Mouse (Mus musculus) heart, embryonic 13.5 days (tissue): ENCODE measurements around the gene Gab2. TPM values are rescaled to one million over a fixed set of nuclear protein-coding genes. Genes with fewer than 3 reads are reported as not detected.
A peak's percentile ranks its signal among the peaks of the same experiment; 100 is the strongest.

Experiments
- ATAC-seq: fragments of 200-750 bp; cut with Nextera tagmentation; 2 replicates; pipeline ENCODE4 v1.8.0; 2017; ENCODE audit warnings: moderate TSS enrichment; ENCODE audit not compliant: insufficient number of reproducible peaks, low FRiP score, low TSS enrichment; ENCODE audit errors: extremely low read depth
- H3K27ac ChIP-seq: fragments of 300-500 bp; sonication (generic); replicated peaks from 2 replicates; pipeline ENCODE4 v1.5.1; 2015; ENCODE audit warnings: moderate library complexity, mild to moderate bottlenecking, inconsistent platforms
- H3K27me3 ChIP-seq: fragments of 300-500 bp; sonication (generic); replicated peaks from 2 replicates; pipeline ENCODE4 v1.6.1; 2015; ENCODE audit warnings: mild to moderate bottlenecking, inconsistent platforms
- H3K36me3 ChIP-seq: fragments of 300-500 bp; sonication (generic); 2 replicates; pipeline ENCODE4 v1.6.1; 2015; ENCODE audit warnings: mild to moderate bottlenecking, inconsistent platforms
- H3K4me1 ChIP-seq: fragments of 300-500 bp; sonication (generic); 2 replicates; pipeline ENCODE4 v1.6.1; 2015; ENCODE audit warnings: inconsistent platforms
- H3K4me2 ChIP-seq: fragments of 300-500 bp; sonication (generic); 2 replicates; pipeline ENCODE4 v1.6.1; 2015; ENCODE audit warnings: inconsistent platforms, mild to moderate bottlenecking, moderate library complexity
- H3K4me3 ChIP-seq: fragments of 300-500 bp; sonication (generic); 2 replicates; pipeline ENCODE4 v1.5.1; 2015; ENCODE audit warnings: moderate library complexity, mild to moderate bottlenecking, inconsistent platforms
- H3K9ac ChIP-seq: fragments of 300-500 bp; sonication (generic); 2 replicates; pipeline ENCODE4 v1.6.1; 2015; ENCODE audit warnings: inconsistent platforms, mild to moderate bottlenecking, moderate library complexity
- H3K9me3 ChIP-seq: fragments of 300-500 bp; sonication (generic); 2 replicates; pipeline ENCODE4 v1.6.1; 2016; ENCODE audit warnings: inconsistent platforms
- WGBS: fragments of 180-500 bp; shearing (Covaris S2); methylation state at CpG from one replicate; pipeline ENCODE4 v1.1.7; 2015; ENCODE audit warnings: mixed read lengths; 5-methylcytosine and 5-hydroxymethylcytosine counted together
- polyA plus RNA-seq: library from polyadenylated mRNA; unstranded; fragments of >200 nt; fragmentation: Nextera tagmentation; extraction: Ambion mirVana; gene quantifications from 2 replicates; pipeline ENCODE4 v1.2.1, GENCODE M21; 2015

Gab2 gene
- 7.1 and 7.4 TPM in 2 replicates for polyA plus RNA-seq

DNA sequence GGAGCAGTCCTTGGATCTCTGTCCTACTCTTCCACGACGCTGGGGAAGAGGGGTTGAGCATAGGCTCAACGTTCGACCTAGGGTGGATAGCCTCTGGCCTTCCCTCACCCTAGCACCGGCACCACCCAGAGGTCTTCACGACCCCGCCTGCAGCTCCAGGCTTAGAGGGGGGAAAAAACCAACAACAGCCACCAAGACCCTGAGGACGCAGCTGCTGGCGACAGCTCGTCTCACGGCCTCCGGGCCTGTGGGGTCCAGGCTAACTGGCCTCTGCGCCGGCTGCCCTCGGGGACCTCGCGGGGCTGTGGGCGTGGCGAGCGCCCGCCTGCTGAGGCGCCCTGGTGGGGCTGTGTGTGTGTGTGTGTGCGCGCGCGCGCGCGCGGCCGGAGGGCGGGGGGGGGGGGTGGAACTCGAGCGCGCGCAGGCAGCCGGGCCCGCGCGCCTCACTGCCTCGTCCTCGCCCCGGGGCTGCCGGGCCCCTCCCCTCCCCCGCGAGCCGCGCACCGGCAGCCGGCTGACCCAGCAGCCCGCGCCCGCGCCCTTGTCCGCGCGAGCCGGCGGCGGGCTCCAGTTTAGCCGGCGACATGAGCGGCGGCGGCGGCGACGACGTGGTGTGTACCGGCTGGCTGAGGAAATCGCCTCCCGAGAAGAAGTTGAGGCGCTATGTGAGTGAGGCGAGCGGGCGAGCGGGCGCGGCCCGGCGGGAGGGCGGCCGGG is at the start of gene Gab2:
TSS of gene Gab2 (plus strand) at position 345 of the 717 bp plus-strand sequence.
- no peaks in the 10 kb centered on the region for H3K36me3 ChIP-seq
- H3K4me1 ChIP-seq = peaks cover 28% of the 10 kb centered on the region
- peak within 1 kb of the TSS; percentile 95 for H3K27ac ChIP-seq
- WGBS = 1% methylated on average over 48 of the region's 83 CpGs
- H3K27me3 ChIP-seq = no peaks in the 10 kb centered on the region
- peak within 1 kb of the TSS; percentile 97 for H3K9ac ChIP-seq
- peak within 1 kb of the TSS; percentile 98 for H3K4me3 ChIP-seq
- peak; percentile 72 for ATAC-seq
- H3K4me2 ChIP-seq = peak within 1 kb of the TSS; percentile 85
- no peaks in the 10 kb centered on the region for H3K9me3 ChIP-seq

GRCm38 (mm10) chr7:97032412-97032811 is 49.0 kb upstream of the Gab2 start:
- no peaks in the 10 kb centered on the region for H3K4me1 ChIP-seq
- H3K9ac ChIP-seq = no peak overlapping the region
- H3K36me3 ChIP-seq = peaks cover 12% of the 10 kb centered on the region; the same call in 1 of the 2 replicates
- no peak for ATAC-seq
- H3K27ac ChIP-seq = no peak overlapping the region
- no peaks in the 10 kb centered on the region for H3K9me3 ChIP-seq
- no peaks in the 10 kb centered on the region for H3K27me3 ChIP-seq
- H3K4me3 ChIP-seq = no peak overlapping the region
- no peak overlapping the region for H3K4me2 ChIP-seq
- WGBS = 88% methylated on average over 2 of the region's 2 CpGs

DNA sequence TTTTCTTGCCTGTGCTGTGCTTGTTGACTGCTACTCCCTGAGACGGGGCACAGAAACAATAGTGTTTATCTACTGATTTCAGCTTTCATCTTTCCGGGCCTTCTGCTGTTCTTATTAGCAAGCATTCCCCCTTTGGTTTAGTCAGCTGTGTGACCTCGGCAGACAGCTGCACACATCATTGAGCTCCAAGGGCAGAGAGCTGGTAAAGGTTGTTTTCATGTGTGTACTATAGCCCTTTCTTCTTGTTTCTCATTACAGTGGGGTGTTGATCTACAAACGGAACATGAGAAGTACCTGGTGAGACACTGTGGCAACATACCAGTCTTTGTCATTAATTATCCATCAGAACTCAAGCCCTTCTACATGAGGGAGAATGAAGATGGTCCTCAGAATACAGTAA is 41.7 kb upstream of the Gab2 start:
- H3K4me3 ChIP-seq = no peak overlapping the region
- H3K4me2 ChIP-seq = no peak overlapping the region
- no peak overlapping the region for H3K27ac ChIP-seq
- no peak overlapping the region for H3K9ac ChIP-seq
- no peaks in the 10 kb centered on the region for H3K9me3 ChIP-seq
- 0 out of 2 replicates have a peak, but pooled peaks cover 2% of the 10 kb centered on the region for H3K4me1 ChIP-seq
- no peak for ATAC-seq
- H3K27me3 ChIP-seq = no peaks in the 10 kb centered on the region
- H3K36me3 ChIP-seq = peaks cover 26% of the 10 kb centered on the region; the same call in 1 of the 2 replicates
- 54% methylated on average over 4 of the region's 4 CpGs for WGBS

- Histone ChIP-seq H3K27ac (no peak overlapping the region), H3K4me1 (0 out of 2 replicates have a peak, but pooled peaks cover 2% of the 10 kb centered on the region), H3K9ac (no peak overlapping the region), H3K4me3 (no peak overlapping the region), H3K4me2 (no peak overlapping the region), H3K27me3 (no peaks in the 10 kb centered on the region), H3K9me3 (no peaks in the 10 kb centered on the region), H3K36me3 (peaks cover 25% of the 10 kb centered on the region)
- whole genome bisulfite sequencing = 81% methylated on average over 6 of the region's 6 CpGs
- ATAC-seq = no peak
These were observed 39.4 kb upstream of the Gab2 start for GRCm38 (mm10) chr7:97041868-97042449.

GRCm38 (mm10) chr7:97042981-97043380 is 38.4 kb upstream of the Gab2 start:
- H3K4me1 ChIP-seq = 0 out of 2 replicates have a peak, but pooled peaks cover 2% of the 10 kb centered on the region
- peaks cover 25% of the 10 kb centered on the region for H3K36me3 ChIP-seq
- no peak overlapping the region for H3K9ac ChIP-seq
- H3K9me3 ChIP-seq = no peaks in the 10 kb centered on the region
- WGBS = 94% methylated on average over 1 of the region's 1 CpGs
- H3K27ac ChIP-seq = no peak overlapping the region
- no peaks in the 10 kb centered on the region for H3K27me3 ChIP-seq
- H3K4me2 ChIP-seq = no peak overlapping the region
- no peak overlapping the region for H3K4me3 ChIP-seq
- no peak for ATAC-seq

DNA sequence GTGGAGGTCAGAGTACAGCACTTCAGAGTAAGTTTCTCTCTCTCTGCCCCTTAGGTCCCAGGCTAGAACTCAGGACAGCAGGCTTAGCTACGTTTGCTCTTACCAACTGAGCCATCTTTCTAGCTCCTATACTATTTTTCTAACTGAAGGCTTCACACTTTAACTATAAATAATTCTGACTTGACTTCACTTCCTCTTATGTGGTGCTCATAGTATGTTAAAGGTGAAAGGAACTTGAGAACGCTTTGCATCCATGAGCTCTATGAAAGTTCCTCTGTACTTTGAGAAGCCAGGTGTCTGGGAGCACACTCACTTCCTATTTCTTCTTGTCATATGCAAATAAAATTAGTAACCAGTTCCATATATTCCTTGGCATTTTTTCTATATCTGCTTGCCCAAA is 20.4 kb upstream of the Gab2 start:
- 92% methylated on average over 2 of the region's 2 CpGs for WGBS
- Histone ChIP-seq H3K27ac (no peak overlapping the region), H3K27me3 (no peaks in the 10 kb centered on the region), H3K9me3 (no peaks in the 10 kb centered on the region), H3K4me2 (no peak overlapping the region), H3K36me3 (peaks cover 32% of the 10 kb centered on the region), H3K4me1 (no peaks in the 10 kb centered on the region), H3K4me3 (no peak overlapping the region), H3K9ac (no peak overlapping the region)
- ATAC-seq = no peak

DNA sequence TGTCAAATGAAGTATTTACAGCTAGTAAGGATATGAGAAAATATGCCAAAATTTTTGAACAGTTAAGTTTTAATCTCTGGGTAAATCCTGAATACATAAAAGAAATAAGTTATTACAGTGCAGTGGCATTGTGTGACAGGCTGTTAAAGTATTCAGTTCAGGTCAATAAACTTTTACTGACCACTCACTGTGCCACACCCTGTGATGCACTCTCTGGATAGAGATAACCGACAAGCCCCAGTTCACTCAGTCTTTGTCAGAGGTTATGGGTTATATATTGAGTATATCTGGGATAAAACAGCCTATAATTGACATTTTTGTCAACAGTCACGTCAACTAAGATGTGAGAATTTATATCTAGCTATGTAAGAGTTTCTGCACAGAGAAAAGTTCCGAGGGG is 9.9 kb upstream of the Gab2 start:
- H3K9ac ChIP-seq = no peak overlapping the region
- no peak for ATAC-seq
- no peak overlapping the region for H3K4me2 ChIP-seq
- H3K27me3 ChIP-seq = no peaks in the 10 kb centered on the region
- H3K4me3 ChIP-seq = no peak overlapping the region
- 76% methylated on average over 3 of the region's 3 CpGs for WGBS
- no peaks in the 10 kb centered on the region for H3K36me3 ChIP-seq
- no peaks in the 10 kb centered on the region for H3K9me3 ChIP-seq
- peaks cover 8% of the 10 kb centered on the region; the same call in 1 of the 2 replicates for H3K4me1 ChIP-seq
- H3K27ac ChIP-seq = no peak overlapping the region

DNA sequence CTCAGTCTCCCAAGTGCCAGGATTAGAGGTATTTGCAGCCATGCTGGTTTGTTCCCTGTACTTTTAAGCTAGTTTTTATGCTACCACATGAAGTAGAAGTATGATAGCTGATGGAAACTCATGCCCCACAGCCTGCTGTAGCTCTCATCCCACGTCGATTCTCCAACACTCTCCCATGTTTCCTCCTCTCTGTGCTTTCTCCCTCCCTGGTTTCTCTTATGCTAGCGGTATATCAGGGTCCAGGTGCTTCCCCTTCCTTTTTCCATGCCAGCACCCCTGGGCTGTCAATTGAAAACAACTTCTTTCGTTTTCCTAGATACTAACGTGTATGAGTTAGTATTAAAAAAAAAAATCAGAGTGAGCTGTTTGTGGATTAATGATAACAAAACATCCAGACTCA is 9.3 kb upstream of the Gab2 start:
- no peak overlapping the region for H3K9ac ChIP-seq
- ATAC-seq = no peak
- H3K4me1 ChIP-seq = peaks cover 8% of the 10 kb centered on the region; the same call in 1 of the 2 replicates
- H3K36me3 ChIP-seq = no peaks in the 10 kb centered on the region
- WGBS = 70% methylated on average over 5 of the region's 5 CpGs
- H3K4me3 ChIP-seq = no peak overlapping the region
- H3K4me2 ChIP-seq = no peak overlapping the region
- no peaks in the 10 kb centered on the region for H3K9me3 ChIP-seq
- H3K27ac ChIP-seq = no peak overlapping the region
- no peaks in the 10 kb centered on the region for H3K27me3 ChIP-seq

DNA sequence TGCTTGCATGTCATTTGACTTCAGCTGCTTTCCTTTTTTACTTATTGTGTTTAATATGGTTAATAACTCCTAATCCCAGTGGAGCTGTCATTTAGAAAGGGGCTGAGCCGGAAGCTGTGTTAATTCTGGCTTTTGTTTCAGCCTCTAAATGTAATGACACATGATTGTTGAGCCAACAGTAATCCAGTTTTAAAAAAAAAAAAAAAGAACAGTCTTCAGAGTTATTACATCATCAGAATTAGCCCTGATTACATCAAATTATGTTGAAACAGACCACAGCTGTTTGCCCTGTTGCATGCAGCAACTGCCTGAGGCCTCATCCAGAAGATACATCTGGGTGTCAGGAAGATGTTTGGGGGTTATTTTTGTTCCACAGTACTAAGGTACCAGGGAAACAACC is 6.4 kb upstream of the Gab2 start:
- Histone ChIP-seq H3K4me2 (no peak overlapping the region), H3K27ac (no peak overlapping the region), H3K4me3 (no peak overlapping the region), H3K27me3 (no peaks in the 10 kb centered on the region), H3K9ac (no peak overlapping the region), H3K36me3 (no peaks in the 10 kb centered on the region), H3K4me1 (peaks cover 9% of the 10 kb centered on the region), H3K9me3 (no peaks in the 10 kb centered on the region)
- WGBS = 71% methylated on average over 1 of the region's 1 CpGs
- ATAC-seq = no peak

GRCm38 (mm10) chr7:97076977-97077376 is 4.4 kb upstream of the Gab2 start:
- H3K4me3 ChIP-seq = no peak overlapping the region
- H3K27me3 ChIP-seq = no peaks in the 10 kb centered on the region
- no peak overlapping the region for H3K4me2 ChIP-seq
- no peak overlapping the region for H3K27ac ChIP-seq
- H3K36me3 ChIP-seq = no peaks in the 10 kb centered on the region
- no peaks in the 10 kb centered on the region for H3K9me3 ChIP-seq
- no peak for ATAC-seq
- H3K9ac ChIP-seq = no peak overlapping the region
- H3K4me1 ChIP-seq = peaks cover 13% of the 10 kb centered on the region

DNA sequence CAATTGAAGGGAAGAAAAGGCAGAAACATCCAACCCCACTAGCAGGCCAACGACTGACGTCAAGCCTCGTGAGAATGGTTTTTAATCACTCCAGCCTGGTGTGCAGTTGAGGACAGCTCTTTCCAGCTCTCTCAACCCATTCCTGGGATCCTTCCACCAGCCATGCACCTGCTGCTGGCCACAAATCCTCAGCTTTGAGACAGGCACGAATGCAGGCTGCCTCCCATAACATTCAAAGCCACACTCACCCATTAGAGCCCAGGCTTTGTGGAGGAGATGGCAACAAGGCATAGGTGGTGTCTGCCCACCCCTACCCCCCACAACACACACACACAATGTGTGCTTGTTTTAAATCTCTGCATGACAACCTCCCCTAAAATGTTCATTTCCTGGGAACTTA is 2.7 kb upstream of the Gab2 start:
- Histone ChIP-seq H3K9ac (no peak overlapping the region), H3K27ac (no peak overlapping the region), H3K4me2 (no peak overlapping the region), H3K9me3 (no peaks in the 10 kb centered on the region), H3K4me1 (peaks cover 22% of the 10 kb centered on the region), H3K4me3 (no peak overlapping the region), H3K36me3 (no peaks in the 10 kb centered on the region), H3K27me3 (no peaks in the 10 kb centered on the region)
- WGBS = 43% methylated on average over 4 of the region's 4 CpGs
- no peak for ATAC-seq

GRCm38 (mm10) chr7:97079145-97079544 is 2.2 kb upstream of the Gab2 start:
- peak overlapping the region; percentile 35 for H3K4me2 ChIP-seq
- H3K9me3 ChIP-seq = no peaks in the 10 kb centered on the region
- H3K27me3 ChIP-seq = no peaks in the 10 kb centered on the region
- 16% methylated on average over 6 of the region's 6 CpGs for WGBS
- H3K4me1 ChIP-seq = peaks cover 27% of the 10 kb centered on the region
- peak overlapping the region; percentile 19; the same call in 1 of the 2 replicates for H3K9ac ChIP-seq
- ATAC-seq = no peak
- no peak overlapping the region for H3K27ac ChIP-seq
- H3K4me3 ChIP-seq = no peak overlapping the region
- no peaks in the 10 kb centered on the region for H3K36me3 ChIP-seq
